Comparison of ENCODE assay signal across 18 mouse cellular contexts in the genomic region with DNA sequence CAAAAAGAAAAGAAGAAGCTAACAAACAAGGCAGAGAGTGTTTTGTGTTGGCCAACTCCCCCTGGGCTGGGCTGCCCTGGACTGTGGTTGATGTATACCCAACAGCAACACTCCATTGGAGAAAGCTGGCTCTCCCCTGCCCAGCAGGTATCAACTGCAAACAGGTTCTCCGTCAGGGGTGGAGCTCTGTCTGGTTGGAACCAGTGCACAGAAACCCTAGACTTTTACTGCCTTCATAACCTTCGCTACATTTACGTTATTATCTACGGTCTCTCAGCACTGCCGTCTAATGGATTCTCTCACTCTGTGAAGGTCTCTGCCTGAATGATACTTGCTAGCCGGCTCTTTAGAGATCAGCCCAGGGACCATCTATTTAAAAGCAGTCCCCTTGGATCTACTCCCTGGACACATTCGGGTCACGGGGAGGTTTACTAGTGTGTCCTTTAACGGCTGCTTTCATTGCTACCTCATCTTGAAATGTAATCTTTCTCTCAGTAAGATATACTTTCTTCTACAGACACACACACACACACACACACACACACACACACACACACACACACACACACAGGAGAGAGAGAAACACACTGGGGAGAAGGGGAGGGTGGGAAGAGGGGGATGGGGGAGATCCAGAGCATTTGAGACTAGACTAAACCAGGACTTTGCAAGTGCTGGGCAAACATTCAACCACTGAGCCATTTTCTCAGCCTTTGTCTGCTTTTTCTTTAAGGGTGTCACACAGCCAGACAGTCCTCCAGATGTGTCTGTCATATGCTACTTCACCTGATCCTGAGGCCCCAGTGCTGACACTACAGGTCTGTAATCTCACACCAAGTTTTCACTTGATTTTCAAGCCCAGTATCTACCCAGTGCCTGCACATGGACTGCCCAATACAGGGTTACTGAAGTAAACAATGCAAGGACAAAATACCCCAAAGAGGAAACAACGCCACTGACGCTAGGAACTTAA. TPM values are rescaled to one million over a fixed set of nuclear protein-coding genes. Genes with fewer than 3 reads are reported as not detected.
DNase-seq lines count a peak whose midpoint lies in the region; ATAC-seq and TF ChIP-seq lines count a peak whose summit lies in the region.
"Had no signal": no experiment of that assay in that cellular context is flagged by ENCODE, and none has a peak within 500 bp of the region (broad histone marks: within the 10 kb centered on the region; RNA-seq: fewer than 3 reads in every experiment).

No protein-coding gene starts in this region.

- DNase-seq in kidney, adult 9 months, result peak; percentile 36
- DNase-seq in stomach, postnatal 0 days (ENCODE audit: low spot score), result peak; percentile 54
- no peak for DNase-seq in heart, postnatal 36 days
- no peak for DNase-seq in cerebellum, adult 8-10 months
- no peak for DNase-seq in frontal cortex, adult 2 months (ENCODE audit: extremely low spot score in 1 of 2, low spot score in 1 of 2)
- DNase-seq: adrenal gland, adult 2 months; cerebellum, postnatal 10 days; heart, adult 18-20 months; heart, postnatal 14 days; spleen, adult 18-20 months had no signal

- 62% methylated on average over 11 of the region's 11 CpGs for WGBS in neural tube, embryonic 14.5 days
- 64% methylated on average over 11 of the region's 11 CpGs for WGBS in neural tube, embryonic 15.5 days
- 74% methylated on average over 11 of the region's 11 CpGs for WGBS in liver, embryonic 12.5 days (ENCODE audit: insufficient replicate concordance)
- WGBS in stomach, postnatal 0 days, result 66% methylated on average over 11 of the region's 11 CpGs

- H3K4me2 ChIP-seq in neural tube, embryonic 14.5 days (ENCODE audit: low read depth, low read length), result no peak overlapping the region
- no peak overlapping the region for H3K4me2 ChIP-seq in neural tube, embryonic 15.5 days
- H3K4me2 ChIP-seq in liver, embryonic 12.5 days, result no peak overlapping the region
- H3K4me2 ChIP-seq in stomach, postnatal 0 days (replicated peaks; ENCODE audit: low read depth), result no peak overlapping the region
- H3K4me2 ChIP-seq: forebrain, embryonic 15.5 days; midbrain, embryonic 11.5 days had no signal

- no peak overlapping the region for H3K9ac ChIP-seq in neural tube, embryonic 14.5 days (replicated peaks; ENCODE audit: low read depth, low read length)
- H3K9ac ChIP-seq in neural tube, embryonic 15.5 days (replicated peaks), result no peak overlapping the region
- peak overlapping the region; percentile 14; the same call in 1 of the 2 replicates for H3K9ac ChIP-seq in liver, embryonic 12.5 days
- no peak overlapping the region for H3K9ac ChIP-seq in stomach, postnatal 0 days (ENCODE audit: low read length)
- H3K9ac ChIP-seq: forebrain, embryonic 15.5 days had no signal

- no peaks in the 10 kb centered on the region for H3K4me1 ChIP-seq in neural tube, embryonic 14.5 days (ENCODE audit: control insufficient read depth, insufficient read depth, low read length)
- no peaks in the 10 kb centered on the region; the same call in 1 of the 2 replicates for H3K4me1 ChIP-seq in neural tube, embryonic 15.5 days
- H3K4me1 ChIP-seq in liver, embryonic 12.5 days, result peaks cover 29% of the 10 kb centered on the region
- H3K4me1 ChIP-seq in stomach, postnatal 0 days (replicated peaks; ENCODE audit: control insufficient read depth, insufficient read depth), result no peaks in the 10 kb centered on the region
- H3K4me1 ChIP-seq: forebrain, embryonic 15.5 days had no signal

- H3K9me3 ChIP-seq in neural tube, embryonic 14.5 days (ENCODE audit: control insufficient read depth, low read length), result no peaks in the 10 kb centered on the region
- H3K9me3 ChIP-seq in neural tube, embryonic 15.5 days (replicated peaks), result no peaks in the 10 kb centered on the region
- no peaks in the 10 kb centered on the region for H3K9me3 ChIP-seq in liver, embryonic 12.5 days (replicated peaks)
- H3K9me3 ChIP-seq in stomach, postnatal 0 days (ENCODE audit: control insufficient read depth, low read length), result no peaks in the 10 kb centered on the region
- H3K9me3 ChIP-seq: forebrain, embryonic 15.5 days had no signal

- TF ChIP-seq EP300 in stomach, postnatal 0 days (optimal IDR thresholded peaks at IDR 0.05), result no peak

- H3K27ac ChIP-seq in neural tube, embryonic 14.5 days (ENCODE audit: low read depth, low read length), result no peak overlapping the region
- H3K27ac ChIP-seq in neural tube, embryonic 15.5 days (replicated peaks), result no peak overlapping the region
- H3K27ac ChIP-seq in liver, embryonic 12.5 days, result 0 out of 2 replicates have a peak overlapping the region, but pooled peaks have one; percentile 28
- H3K27ac ChIP-seq in stomach, postnatal 0 days (replicated peaks), result no peak overlapping the region
- H3K27ac ChIP-seq: forebrain, embryonic 15.5 days had no signal

- peak; percentile 17; the same call in 1 of the 2 replicates for ATAC-seq in neural tube, embryonic 14.5 days (ENCODE audit: low read depth)
- ATAC-seq in neural tube, embryonic 15.5 days (ENCODE audit: low FRiP score), result no peak
- peak; percentile 62; the same call in 1 of the 2 replicates for ATAC-seq in liver, embryonic 12.5 days
- ATAC-seq in stomach, postnatal 0 days (ENCODE audit: low FRiP score, low TSS enrichment), result peak; percentile 57; the same call in 1 of the 2 replicates
- ATAC-seq: forebrain, embryonic 15.5 days; inflammation-experienced regulatory T-cells, adult 6 months; Patski had no signal

- no peak overlapping the region for H3K4me3 ChIP-seq in neural tube, embryonic 14.5 days (ENCODE audit: low read depth, low read length)
- H3K4me3 ChIP-seq in neural tube, embryonic 15.5 days (replicated peaks), result no peak overlapping the region
- no peak overlapping the region for H3K4me3 ChIP-seq in liver, embryonic 12.5 days
- no peak overlapping the region for H3K4me3 ChIP-seq in stomach, postnatal 0 days (ENCODE audit: low read depth, low read length)
- H3K4me3 ChIP-seq: forebrain, embryonic 15.5 days; myocyte had no signal

- peaks cover 13% of the 10 kb centered on the region; the same call in 1 of the 2 replicates for H3K36me3 ChIP-seq in neural tube, embryonic 14.5 days (ENCODE audit: control insufficient read depth, insufficient read depth, low read length)
- H3K36me3 ChIP-seq in neural tube, embryonic 15.5 days, result peaks cover 34% of the 10 kb centered on the region
- peaks cover 56% of the 10 kb centered on the region for H3K36me3 ChIP-seq in liver, embryonic 12.5 days
- no peaks in the 10 kb centered on the region; the same call in 1 of the 2 replicates for H3K36me3 ChIP-seq in stomach, postnatal 0 days (ENCODE audit: control insufficient read depth, insufficient read depth, low read length)

- TF ChIP-seq CTCF in stomach, postnatal 0 days (IDR thresholded peaks at IDR 0.05; ENCODE audit: low read depth), result no peak

- intact Hi-C loops in heart, postnatal 36 days (cut with DNase I), result no loop called here

- H3K27me3 ChIP-seq in neural tube, embryonic 14.5 days (ENCODE audit: control insufficient read depth, insufficient read depth, low read length), result no peaks in the 10 kb centered on the region
- H3K27me3 ChIP-seq in neural tube, embryonic 15.5 days (replicated peaks), result no peaks in the 10 kb centered on the region
- H3K27me3 ChIP-seq in liver, embryonic 12.5 days (replicated peaks), result no peaks in the 10 kb centered on the region
- no peaks in the 10 kb centered on the region for H3K27me3 ChIP-seq in stomach, postnatal 0 days (ENCODE audit: control insufficient read depth, insufficient read depth, low read length)
- H3K27me3 ChIP-seq: forebrain, embryonic 15.5 days; Patski had no signal

RNA-seq across cellular contexts. Expression of a gene that starts 18.3 kb away (rescaled TPM):
- polyA plus RNA-seq in neural tube, embryonic 14.5 days (2014; fragmentation: Nextera tagmentation; extraction: Ambion mirVana), result 97.9 and 115 TPM in 2 replicates
- 94.2 and 105 TPM in 2 replicates for polyA plus RNA-seq in neural tube, embryonic 15.5 days (2015; fragmentation: Nextera tagmentation; extraction: Ambion mirVana)
- 37.3 and 39.3 TPM in 2 replicates for polyA plus RNA-seq in liver, embryonic 12.5 days (2016; fragmentation: Nextera tagmentation; extraction: Ambion mirVana)
- 32.2 and 39.0 TPM in 2 replicates for polyA plus RNA-seq in stomach, postnatal 0 days (2015; fragmentation: Nextera tagmentation; extraction: Ambion mirVana)
- 10 to 100 TPM; 14.5 to 19.0 TPM for total RNA-seq in heart, postnatal 36 days (2021)
- 59.2 and 65.6 TPM in 2 replicates for polyA plus RNA-seq in frontal cortex, adult 2 months (2012; rRNA removed)

RNA-seq across cellular contexts. Expression of a gene that starts 29.4 kb away (rescaled TPM):
- polyA plus RNA-seq in neural tube, embryonic 14.5 days (2014; fragmentation: Nextera tagmentation; extraction: Ambion mirVana), result 2.5 and 3.2 TPM in 2 replicates
- polyA plus RNA-seq in neural tube, embryonic 15.5 days (2015; fragmentation: Nextera tagmentation; extraction: Ambion mirVana), result 3.6 and 6.0 TPM in 2 replicates
- polyA plus RNA-seq in liver, embryonic 12.5 days (2016; fragmentation: Nextera tagmentation; extraction: Ambion mirVana), result 12.8 and 13.7 TPM in 2 replicates
- 7.6 and 7.7 TPM in 2 replicates for polyA plus RNA-seq in stomach, postnatal 0 days (2015; fragmentation: Nextera tagmentation; extraction: Ambion mirVana)
- 1 to 10 TPM; 2.9 to 3.1 TPM for total RNA-seq in heart, postnatal 36 days (2021)
- polyA plus RNA-seq in frontal cortex, adult 2 months (2012; rRNA removed), result 6.6 and 7.7 TPM in 2 replicates

RNA-seq across cellular contexts. Expression of a gene that starts 38.7 kb away (rescaled TPM):
- 0.31 and 0.54 TPM in 2 replicates for polyA plus RNA-seq in neural tube, embryonic 14.5 days (2014; fragmentation: Nextera tagmentation; extraction: Ambion mirVana)
- 0.61 and 0.96 TPM in 2 replicates for polyA plus RNA-seq in neural tube, embryonic 15.5 days (2015; fragmentation: Nextera tagmentation; extraction: Ambion mirVana)
- 0.44 and 0.64 TPM in 2 replicates for polyA plus RNA-seq in liver, embryonic 12.5 days (2016; fragmentation: Nextera tagmentation; extraction: Ambion mirVana)
- 1.2 and 1.5 TPM in 2 replicates for polyA plus RNA-seq in stomach, postnatal 0 days (2015; fragmentation: Nextera tagmentation; extraction: Ambion mirVana)
- total RNA-seq in heart, postnatal 36 days (2021), result 1 to 10 TPM; 2.7 to 4.1 TPM
- polyA plus RNA-seq in frontal cortex, adult 2 months (2012; rRNA removed), result 3.6 and 4.2 TPM in 2 replicates

Comparison
In these comparisons a context has a peak if more than half of its experiments do, and no peak if none do; other contexts are left out.
1. DNase-seq: peak in kidney, adult 9 months (single experiment) and stomach, postnatal 0 days (single experiment); none in heart, postnatal 36 days (0 of 2), cerebellum, adult 8-10 months (single experiment) and frontal cortex, adult 2 months (0 of 2).